Mouse (Mus musculus) E14TG2a.4 (cell line): ENCODE results near the gene Sept9.

Experiments
- CTCF ChIP-seq: conservative IDR thresholded peaks from 2 replicates; pipeline ENCODE4 v1.5.1; 2014; ENCODE audit warnings: low read length
- NANOG ChIP-seq: IDR thresholded peaks from 2 replicates; pipeline ENCODE4 v1.6.1; 2014; ENCODE audit warnings: borderline replicate concordance, low read length, mixed read lengths
- POU5F1 ChIP-seq: IDR thresholded peaks from 2 replicates; pipeline ENCODE4 v1.6.1; 2014; ENCODE audit warnings: low read length, borderline replicate concordance

- TF ChIP-seq CTCF (no peak), POU5F1 (no peak), NANOG (no peak)
These were observed 18.6 kb downstream of the Sept9 start for GRCm38 (mm10) chr11:117218070-117218469.
